Mouse (Mus musculus) lung, embryonic 14.5 days (tissue): ENCODE measurements around the gene Chst5. TPM values are rescaled to one million over a fixed set of nuclear protein-coding genes. Genes with fewer than 3 reads are reported as not detected.
"Not testable (repeated sequence)": the region's sequence is repeated elsewhere in the genome, so short reads cannot be mapped to it uniquely, and the experiment has no call there.

Experiments used
- ATAC-seq: fragments of 200-750 bp; cut with Nextera tagmentation; 2 replicates; pipeline ENCODE4 v1.8.0; 2017; ENCODE audit warnings: mild to moderate bottlenecking, moderate TSS enrichment, moderate library complexity; ENCODE audit not compliant: insufficient read depth
- DNase-seq: peaks from one replicate; pipeline ENCODE4 v3.0.0-alpha.2; 2015
- H3K27ac ChIP-seq: fragments of 300-500 bp; sonication (generic); 2 replicates; pipeline ENCODE4 v1.5.1; 2014; ENCODE audit warnings: low read depth, mild to moderate bottlenecking, moderate library complexity
- H3K27me3 ChIP-seq: fragments of 300-500 bp; sonication (generic); 2 replicates; pipeline ENCODE4 v1.6.1; 2014; ENCODE audit warnings: low read length, control low read depth; ENCODE audit not compliant: insufficient read depth
- H3K36me3 ChIP-seq: fragments of 300-500 bp; sonication (generic); 2 replicates; pipeline ENCODE4 v1.6.1; 2014; ENCODE audit warnings: control low read depth; ENCODE audit not compliant: insufficient read depth
- H3K4me1 ChIP-seq: fragments of 300-500 bp; sonication (generic); 2 replicates; pipeline ENCODE4 v1.6.1; 2014; ENCODE audit warnings: antibody characterized with exemption, control low read depth; ENCODE audit not compliant: insufficient read depth
- H3K4me2 ChIP-seq: fragments of 300-500 bp; sonication (generic); 2 replicates; pipeline ENCODE4 v1.6.1; 2014; ENCODE audit warnings: mild to moderate bottlenecking
- H3K4me3 ChIP-seq: fragments of 300-500 bp; sonication (generic); 2 replicates; pipeline ENCODE4 v1.5.1; 2014; ENCODE audit warnings: low read depth, low read length
- H3K9ac ChIP-seq: fragments of 300-500 bp; sonication (generic); 2 replicates; pipeline ENCODE4 v1.6.1; 2014
- H3K9me3 ChIP-seq: fragments of 300-500 bp; sonication (generic); 2 replicates; pipeline ENCODE4 v1.6.1; 2016; ENCODE audit warnings: low read depth, low read length, control low read depth
- CTCF ChIP-seq: IDR thresholded peaks from 2 replicates; pipeline ENCODE4 v1.5.1; 2016; ENCODE audit warnings: antibody characterized with exemption, low read depth
- WGBS: fragments of 180-500 bp; shearing (Covaris S2); extraction: QIAGEN DNeasy Blood & Tissue Kit; methylation state at CpG from one replicate; pipeline ENCODE4 v1.1.7; 2014; 5-methylcytosine and 5-hydroxymethylcytosine counted together
- polyA plus RNA-seq: library from polyadenylated mRNA; unstranded; fragments of >200 nt; fragmentation: Nextera tagmentation; extraction: Ambion mirVana; gene quantifications from 2 replicates; pipeline ENCODE4 v1.2.1, GENCODE M21; 2014

Gene Chst5
- polyA plus RNA-seq, 1 experiment from 2014 or later, result 5.3 TPM

DNA sequence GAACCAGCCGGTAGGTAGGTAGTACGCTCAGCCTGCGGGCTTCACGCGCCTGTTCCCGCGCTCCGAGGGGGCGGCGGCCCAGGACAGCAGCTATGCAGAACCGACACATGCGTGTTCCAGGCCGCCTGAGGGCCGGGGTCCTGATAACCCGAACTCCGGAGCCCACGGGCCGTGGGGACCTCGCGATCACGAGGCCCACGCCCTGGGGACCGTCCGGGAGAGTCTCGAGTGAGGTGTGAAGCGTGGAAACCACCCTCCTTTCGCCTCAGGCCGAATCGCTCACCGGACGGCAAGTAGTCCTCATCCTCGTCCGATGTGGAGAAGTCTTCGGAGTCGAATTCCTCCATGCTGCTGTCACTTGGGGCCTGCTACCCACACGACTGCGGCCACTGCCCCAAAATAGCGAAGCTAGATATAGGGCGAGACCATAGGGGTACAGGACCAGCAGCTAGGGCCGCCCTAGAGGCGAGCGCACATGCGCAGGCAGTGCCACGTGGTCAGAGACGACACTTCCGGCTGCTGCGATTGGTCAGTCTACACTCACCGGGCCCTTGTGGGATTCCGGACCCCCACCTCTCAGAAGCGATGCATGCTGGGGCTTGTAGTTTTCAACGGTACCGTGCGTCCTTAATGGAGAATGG, 56.3 kb downstream of the Chst5 start, which contains the start of gene Cfdp1:
Gene Cfdp1 (minus strand): TSS at position 431 of the 641 bp plus-strand sequence.
- ATAC-seq, result peak; percentile 100
- Histone ChIP-seq H3K9me3 (no peaks in the 10 kb centered on the region), H3K27me3 (no peaks in the 10 kb centered on the region), H3K4me3 (peak within 1 kb of the TSS; percentile 96), H3K27ac (0 out of 2 replicates have a peak within 1 kb of the TSS, but pooled peaks have one; percentile 34), H3K4me1 (no peaks in the 10 kb centered on the region; the same call in 1 of the 2 replicates), H3K36me3 (no peaks in the 10 kb centered on the region), H3K9ac (peak within 1 kb of the TSS; percentile 83), H3K4me2 (peak within 1 kb of the TSS; percentile 88)
- under 1% methylated on average over 53 of the region's 53 CpGs for WGBS
- TF ChIP-seq CTCF, result peak; percentile 54
- DNase-seq, result peak; percentile 99

DNA sequence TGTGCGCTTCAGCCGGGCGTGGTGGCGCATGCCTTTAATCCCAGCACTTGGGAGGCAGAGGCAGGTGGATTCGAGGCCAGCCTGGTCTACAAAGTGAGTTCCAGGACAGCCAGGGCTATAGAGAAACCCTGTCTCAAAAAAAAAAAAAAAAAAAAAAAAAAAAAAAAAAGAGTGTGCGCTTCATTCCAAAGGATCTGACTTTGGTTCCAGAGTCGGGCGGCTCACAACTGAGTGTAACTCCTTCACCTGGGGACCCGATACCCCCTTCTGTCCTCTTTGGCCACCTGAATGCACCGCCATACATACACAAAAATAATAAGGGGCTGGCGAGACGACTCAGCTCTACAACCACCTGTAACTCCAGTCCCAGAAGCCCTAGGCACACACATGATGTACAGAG, 57.0 kb downstream of the Chst5 start:
- not testable (repeated sequence) for ATAC-seq, H3K36me3 ChIP-seq, H3K4me1 ChIP-seq, DNase-seq, H3K9me3 ChIP-seq, H3K27ac ChIP-seq, H3K27me3 ChIP-seq
- H3K4me3 ChIP-seq, result peak overlapping the region; percentile 96
- peak overlapping the region; percentile 88 for H3K4me2 ChIP-seq
- WGBS, result 51% methylated on average over 12 of the region's 12 CpGs
- H3K9ac ChIP-seq, result peak overlapping the region; percentile 83

DNA sequence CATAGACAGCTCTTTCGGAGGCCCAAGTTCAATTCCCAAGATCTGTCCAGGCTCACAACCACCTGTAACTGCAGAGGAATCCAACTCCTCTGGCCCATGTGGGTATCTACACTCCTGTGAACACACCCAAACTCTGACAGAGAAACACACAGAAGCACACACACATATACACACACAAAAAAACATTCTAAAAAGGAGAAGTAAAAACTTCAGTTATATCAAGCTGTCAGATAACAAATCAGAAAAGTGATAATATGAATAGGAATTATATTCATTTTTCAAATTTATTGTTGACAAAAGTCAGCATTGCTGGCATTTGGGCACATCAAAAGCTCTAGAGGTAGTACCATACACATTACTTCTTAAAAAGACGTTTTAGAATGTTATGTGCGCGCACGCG, 63.5 kb downstream of the Chst5 start:
- 97% methylated on average over 6 of the region's 6 CpGs for whole genome bisulfite sequencing
- no peak overlapping the region for H3K9ac ChIP-seq
- H3K27ac ChIP-seq, result no peak overlapping the region
- DNase-seq, result no peak
- H3K27me3 ChIP-seq, result no peaks in the 10 kb centered on the region
- TF ChIP-seq CTCF, result no peak
- H3K4me3 ChIP-seq, result no peak overlapping the region
- no peak overlapping the region for H3K4me2 ChIP-seq
- H3K36me3 ChIP-seq, result peaks cover 30% of the 10 kb centered on the region
- no peak for ATAC-seq
- no peaks in the 10 kb centered on the region for H3K4me1 ChIP-seq
- no peaks in the 10 kb centered on the region for H3K9me3 ChIP-seq

Other genes starting within 250 kb of the Chst5 start
- gene Ctrb1, start 219.4 kb downstream of the Chst5 start, polyA plus RNA-seq, result not detected in 2 replicates
- gene Bcar1, start 166.6 kb downstream of the Chst5 start, polyA plus RNA-seq, result 54.5 and 56.3 TPM in 2 replicates
- gene Cfdp1, start 56.2 kb downstream of the Chst5 start, polyA plus RNA-seq, result 195 and 200 TPM in 2 replicates
- gene Tmem170, start 33.7 kb downstream of the Chst5 start, polyA plus RNA-seq, result 7.0 and 7.3 TPM in 2 replicates
- 18.7 and 18.9 TPM in 2 replicates for gene Tmem231, start 23.4 kb upstream of the Chst5 start, polyA plus RNA-seq
- gene Gabarapl2, start 30.3 kb upstream of the Chst5 start, polyA plus RNA-seq, result 147 and 163 TPM in 2 replicates
- 8.7 and 9.8 TPM in 2 replicates for gene Adat1, start 81.9 kb upstream of the Chst5 start, polyA plus RNA-seq
- gene Kars, start 100.9 kb upstream of the Chst5 start, polyA plus RNA-seq, result 227 and 229 TPM in 2 replicates
- 22.8 and 25.0 TPM in 2 replicates for gene Terf2ip, start 101.0 kb upstream of the Chst5 start, polyA plus RNA-seq
- 0.42 TPM in 1 of 2 replicates, not detected in the other for gene Gm6793, start 104.6 kb upstream of the Chst5 start, polyA plus RNA-seq